Mouse (Mus musculus): ENCODE measurements around the gene Ctf2.
"Not testable (repeated sequence)": the region's sequence is repeated elsewhere in the genome, so short reads cannot be mapped to it uniquely, and the experiment has no call there.

The Ctf2 gene

DNA sequence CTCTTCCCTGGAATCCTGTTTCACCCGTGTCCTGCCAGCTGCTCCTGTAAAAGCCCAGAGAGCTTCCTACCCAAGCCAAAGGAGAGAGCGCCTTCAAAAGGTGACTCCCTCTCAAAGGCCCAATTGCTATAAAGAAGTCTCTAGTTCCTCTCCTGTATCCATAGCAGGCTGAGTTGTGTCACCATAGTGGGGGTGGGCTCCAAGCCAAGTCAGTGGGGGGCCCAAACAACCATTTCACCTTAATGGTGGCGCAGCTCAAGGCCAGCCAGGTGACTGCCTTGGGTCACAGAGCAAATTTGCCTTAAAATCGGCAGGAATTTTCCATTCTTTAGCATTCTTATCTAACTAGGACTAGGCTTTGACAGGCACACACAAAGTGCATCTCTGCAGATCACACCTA, 17.1 kb downstream of the Ctf2 start:
- DNase-seq (ENCODE audit: low read depth, low spot score), result no peak

- peak; percentile 92 for DNase-seq (ENCODE audit: low read depth, low spot score)
Measured at GRCm38 (mm10) chr7:127712461-127713385, 19.2 kb downstream of the Ctf2 start, which contains the start of gene Ctf1. TSS of gene Ctf1 (plus strand) at chr7:127712736.

GRCm38 (mm10) chr7:127711456-127711855, 20.5 kb downstream of the Ctf2 start:
- no peak for DNase-seq (ENCODE audit: low read depth, low spot score)

DNA sequence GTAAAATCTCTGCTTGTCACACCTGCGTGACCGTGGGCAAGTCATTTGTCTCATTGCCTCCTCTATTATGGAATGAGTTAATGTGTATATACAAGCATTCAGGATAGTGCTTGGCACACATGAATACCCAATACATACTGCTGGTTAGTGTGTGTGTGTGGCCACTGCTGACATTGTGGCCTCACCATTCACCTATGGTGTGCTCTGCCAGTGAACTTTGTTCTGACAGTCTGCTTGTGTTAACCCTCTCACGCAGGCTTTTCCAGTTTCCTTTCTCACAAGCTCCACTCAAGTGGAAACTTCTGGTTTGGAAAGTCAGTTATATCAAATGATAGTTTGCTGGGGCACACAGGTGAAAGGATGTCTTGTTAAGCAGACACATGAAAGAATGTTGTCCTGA, 20.9 kb downstream of the Ctf2 start:
- DNase-seq (ENCODE audit: low read depth, low spot score), result no peak

DNA sequence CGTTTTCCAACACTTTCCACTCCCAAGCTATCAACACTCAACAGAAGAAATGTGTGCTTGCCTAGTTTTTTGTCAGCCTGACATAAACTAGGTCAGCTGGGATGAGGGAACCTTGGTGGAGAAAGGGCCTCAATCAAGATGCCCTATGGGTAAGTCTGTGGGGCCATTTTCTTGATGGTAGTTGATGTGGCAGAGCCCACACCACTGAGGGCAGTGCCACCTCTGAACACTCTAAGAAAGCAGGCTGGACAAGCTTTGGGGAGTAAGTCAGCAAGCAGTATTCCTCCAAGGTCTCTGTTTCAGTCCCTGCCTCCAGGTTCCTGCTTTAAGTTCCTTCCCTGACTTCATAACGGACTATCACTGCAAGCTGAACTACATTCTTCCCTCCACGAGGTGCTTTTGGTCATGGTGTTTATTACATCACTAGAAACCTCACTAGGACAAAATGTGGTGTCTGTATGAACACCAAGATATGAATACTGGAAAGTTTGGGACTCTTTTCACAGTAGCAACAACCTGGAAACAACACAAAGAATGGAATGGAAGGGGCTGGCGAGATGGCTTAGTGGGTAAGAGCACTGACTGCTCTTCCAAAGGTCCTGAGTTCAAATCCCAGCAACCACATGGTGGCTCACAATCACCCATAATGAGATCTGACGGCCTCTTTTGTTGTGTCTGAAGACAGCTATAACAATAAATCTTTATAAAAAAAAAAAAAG, 22.5 kb downstream of the Ctf2 start:
- no peak for DNase-seq (ENCODE audit: low read depth, low spot score)

- peak; percentile 98 for DNase-seq (ENCODE audit: low read depth, low spot score)
Measured at GRCm38 (mm10) chr7:127708207-127709078, 23.5 kb downstream of the Ctf2 start, which contains the start of gene Bcl7c. TSS of gene Bcl7c (minus strand) at chr7:127708933.

GRCm38 (mm10) chr7:127707957-127708206, 24.1 kb downstream of the Ctf2 start:
- DNase-seq (ENCODE audit: low read depth, low spot score), result no peak

- DNase-seq (ENCODE audit: low read depth, low spot score), result peak; percentile 34
Measured at GRCm38 (mm10) chr7:127707045-127707956, 24.7 kb downstream of the Ctf2 start.

DNA sequence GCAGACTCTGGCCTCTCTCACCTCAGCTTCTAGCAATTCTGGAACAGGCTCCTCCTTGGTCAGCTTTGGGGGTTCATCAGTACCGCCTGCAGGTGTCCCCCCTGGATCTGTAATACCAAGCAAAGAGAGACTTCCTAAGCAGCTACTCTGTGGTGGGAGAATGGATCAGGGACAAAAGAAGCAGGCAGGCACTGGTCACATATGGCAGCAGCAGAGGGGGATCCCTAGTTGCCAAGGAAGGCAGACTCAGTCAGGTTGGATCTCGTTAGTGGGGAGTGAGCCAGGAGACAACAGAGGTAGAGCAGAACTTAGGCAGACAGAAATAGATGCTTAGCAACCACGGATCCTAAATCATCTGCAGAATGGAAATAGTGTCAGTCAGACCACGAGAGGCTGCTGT, 26.3 kb downstream of the Ctf2 start:
- no peak for DNase-seq (ENCODE audit: low read depth, low spot score)

DNA sequence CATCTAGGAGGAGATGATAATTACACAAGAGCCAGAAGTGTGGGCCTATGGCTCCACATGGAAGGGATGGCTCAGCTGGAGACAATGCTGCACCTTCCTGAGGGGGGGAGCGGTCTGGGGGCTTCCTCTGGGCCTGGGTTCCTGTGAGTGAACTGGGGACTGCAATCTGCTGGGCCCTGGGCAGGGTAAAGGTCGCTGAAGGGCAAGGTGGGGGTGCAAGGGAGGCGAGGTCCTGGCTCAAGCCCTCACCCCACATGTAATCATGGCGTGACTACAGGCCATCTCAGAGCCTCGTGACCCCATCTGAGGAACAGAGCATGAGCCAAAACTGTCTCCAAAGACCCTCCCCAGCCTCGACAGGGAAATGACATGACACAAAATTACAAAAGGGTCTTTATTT, 27.4 kb downstream of the Ctf2 start:
- DNase-seq (ENCODE audit: low read depth, low spot score), result no peak

GRCm38 (mm10) chr7:127703561-127704178, 28.3 kb downstream of the Ctf2 start:
- DNase-seq (ENCODE audit: low read depth, low spot score), result no peak

DNA sequence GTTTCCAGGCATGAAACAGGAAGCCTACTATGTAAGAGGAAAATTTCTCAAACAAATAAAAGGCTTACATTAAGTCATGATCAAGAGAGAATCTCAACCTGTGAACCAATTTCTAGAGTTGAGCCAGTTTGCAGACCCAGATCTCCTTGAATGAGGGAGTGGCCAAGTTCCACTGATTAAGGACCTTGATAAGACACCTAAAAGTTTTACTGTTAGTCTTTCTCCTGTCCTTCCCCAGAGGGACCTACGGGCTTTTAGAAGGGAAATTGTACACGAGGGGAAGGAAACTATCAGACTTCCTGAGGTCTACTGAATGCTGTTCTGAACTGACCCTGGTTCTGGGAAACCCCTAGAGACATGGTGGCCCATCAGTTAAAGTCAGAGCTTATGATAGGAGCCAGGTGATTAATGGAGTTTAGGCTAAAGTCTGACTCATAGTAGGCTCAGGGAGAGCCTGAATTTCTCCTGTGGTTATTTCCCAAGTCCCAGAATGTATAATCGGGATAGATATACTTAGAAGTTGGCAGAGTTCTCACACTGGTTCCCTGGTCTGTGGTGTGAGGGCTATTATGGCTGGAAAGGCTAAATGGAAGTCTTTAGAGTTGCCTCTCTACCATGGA, 31.1 kb downstream of the Ctf2 start:
- no peak for DNase-seq (ENCODE audit: low read depth, low spot score)

GRCm38 (mm10) chr7:127698986-127699385, 33.0 kb downstream of the Ctf2 start:
- no peak for DNase-seq (ENCODE audit: low read depth, low spot score)

- DNase-seq (ENCODE audit: low read depth, low spot score), result not testable (repeated sequence)
Measured at GRCm38 (mm10) chr7:127693730-127694129, 38.2 kb downstream of the Ctf2 start.

- peak; percentile 63 for DNase-seq (ENCODE audit: low read depth, low spot score)
Measured at GRCm38 (mm10) chr7:127693290-127693689, 38.7 kb downstream of the Ctf2 start.

GRCm38 (mm10) chr7:127691221-127691989, 40.6 kb downstream of the Ctf2 start:
- DNase-seq (ENCODE audit: low read depth, low spot score), result peak; percentile 94

GRCm38 (mm10) chr7:127689626-127690280, 42.2 kb downstream of the Ctf2 start:
- DNase-seq (ENCODE audit: low read depth, low spot score), result no peak

DNA sequence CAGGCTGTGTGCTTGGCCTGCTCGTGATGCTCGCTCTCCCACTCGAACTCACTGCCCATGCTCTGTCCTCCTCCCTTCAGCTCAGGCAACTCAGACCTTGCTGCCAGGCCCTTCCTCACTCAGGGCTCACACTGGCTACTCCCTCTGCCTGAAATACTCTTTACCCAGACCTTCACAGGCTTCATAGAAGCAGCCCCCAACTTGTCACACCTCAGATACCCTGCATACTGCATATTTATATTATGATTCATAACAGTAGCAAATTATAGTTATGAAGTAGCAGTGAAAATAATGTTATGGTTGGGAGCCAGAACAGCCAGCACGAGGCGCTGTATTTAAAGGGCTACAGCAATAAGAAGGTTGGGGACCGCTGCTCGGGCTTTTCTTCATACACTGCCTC, 43.0 kb downstream of the Ctf2 start:
- no peak for DNase-seq (ENCODE audit: low read depth, low spot score)
